Comparison of ENCODE assay signal across 8 mouse cellular contexts in the genomic region with DNA sequence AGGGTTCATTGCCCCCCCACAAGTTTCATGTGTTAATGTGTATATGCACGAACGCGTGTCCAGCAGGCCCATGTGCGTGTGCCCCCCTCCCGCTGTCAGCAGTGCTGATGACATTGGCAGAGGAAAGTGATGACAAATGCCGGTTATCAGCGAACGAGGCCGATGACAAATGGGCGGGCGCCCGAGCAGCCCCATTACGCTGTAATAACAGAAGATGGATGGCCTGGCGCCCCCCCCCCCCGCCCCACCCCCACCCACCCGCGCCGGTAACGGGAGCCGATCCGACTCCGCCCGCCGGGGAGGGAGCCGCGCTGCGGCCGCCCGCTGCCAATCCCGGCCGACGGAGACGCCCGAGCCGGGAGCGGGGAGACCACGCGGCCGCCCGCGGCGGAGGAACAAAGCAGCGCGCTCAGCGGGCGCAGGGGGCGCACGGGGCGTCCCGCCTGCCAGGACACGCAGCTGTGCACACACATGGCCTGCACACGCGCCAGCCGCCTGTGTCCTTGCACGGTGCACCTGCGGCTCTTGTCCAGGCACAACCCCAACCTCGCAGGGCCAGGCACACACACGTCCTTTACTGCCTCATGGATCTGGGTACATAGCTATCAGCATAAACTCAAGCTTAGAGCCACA. TPM values are rescaled to one million over a fixed set of nuclear protein-coding genes. Genes with fewer than 3 reads are reported as not detected.
DNase-seq lines count a peak whose midpoint lies in the region; ATAC-seq and TF ChIP-seq lines count a peak whose summit lies in the region.

No protein-coding gene starts in this region.

- WGBS in lung, embryonic 14.5 days = under 1% methylated on average over 56 of the region's 58 CpGs
- under 1% methylated on average over 56 of the region's 58 CpGs for WGBS in forebrain, embryonic 10.5 days
- WGBS in hindbrain, embryonic 15.5 days = under 1% methylated on average over 23 of the region's 58 CpGs
- under 1% methylated on average over 41 of the region's 58 CpGs for WGBS in liver, embryonic 11.5 days

- peaks cover 2% of the 10 kb centered on the region; the same call in 1 of the 2 replicates for H3K4me1 ChIP-seq in lung, embryonic 14.5 days (ENCODE audit: insufficient read depth)
- H3K4me1 ChIP-seq in forebrain, embryonic 10.5 days = peaks cover 33% of the 10 kb centered on the region
- H3K4me1 ChIP-seq in hindbrain, embryonic 15.5 days (replicated peaks) = peaks cover 37% of the 10 kb centered on the region
- peaks cover 10% of the 10 kb centered on the region for H3K4me1 ChIP-seq in liver, embryonic 11.5 days (replicated peaks; ENCODE audit: control insufficient read depth, insufficient read depth, low read length)

- TF ChIP-seq CTCF in lung, embryonic 14.5 days (IDR thresholded peaks at IDR 0.05; ENCODE audit: low read depth) = 0 out of 2 replicates have a peak, but pooled peaks have one; percentile 20

- H3K36me3 ChIP-seq in lung, embryonic 14.5 days (ENCODE audit: insufficient read depth) = no peaks in the 10 kb centered on the region
- no peaks in the 10 kb centered on the region for H3K36me3 ChIP-seq in forebrain, embryonic 10.5 days (replicated peaks)
- no peaks in the 10 kb centered on the region for H3K36me3 ChIP-seq in hindbrain, embryonic 15.5 days
- H3K36me3 ChIP-seq in liver, embryonic 11.5 days (ENCODE audit: control insufficient read depth, insufficient read depth, low read length) = no peaks in the 10 kb centered on the region

- ATAC-seq in lung, embryonic 14.5 days (ENCODE audit: insufficient read depth) = peak; percentile 42; the same call in 1 of the 2 replicates
- ATAC-seq in hindbrain, embryonic 15.5 days (ENCODE audit: low FRiP score, low read depth) = peak; percentile 43; the same call in 1 of the 2 replicates
- 0 out of 2 replicates have a peak, but pooled peaks have one; percentile 11 for ATAC-seq in liver, embryonic 11.5 days (replicated peaks; ENCODE audit: low FRiP score)
- no peak for ATAC-seq in monocyte, adult 5-6 weeks (replicated peaks; ENCODE audit: insufficient number of reproducible peaks, low FRiP score, low TSS enrichment, poor library complexity, severe bottlenecking)

- H3K4me2 ChIP-seq in lung, embryonic 14.5 days = peak overlapping the region; percentile 75
- H3K4me2 ChIP-seq in hindbrain, embryonic 15.5 days = peak overlapping the region; percentile 84
- peak overlapping the region; percentile 68 for H3K4me2 ChIP-seq in liver, embryonic 11.5 days

- peak overlapping the region; percentile 40 for H3K9ac ChIP-seq in lung, embryonic 14.5 days
- peak overlapping the region; percentile 50 for H3K9ac ChIP-seq in hindbrain, embryonic 15.5 days
- H3K9ac ChIP-seq in liver, embryonic 11.5 days (ENCODE audit: low read depth, low read length) = peak overlapping the region; percentile 49

- H3K27ac ChIP-seq in lung, embryonic 14.5 days (ENCODE audit: low read depth) = no peak overlapping the region
- H3K27ac ChIP-seq in forebrain, embryonic 10.5 days = peak overlapping the region; percentile 75
- H3K27ac ChIP-seq in hindbrain, embryonic 15.5 days (replicated peaks) = peak overlapping the region; percentile 81
- H3K27ac ChIP-seq in liver, embryonic 11.5 days (ENCODE audit: low read depth, low read length) = no peak overlapping the region

- H3K27me3 ChIP-seq in lung, embryonic 14.5 days (ENCODE audit: insufficient read depth, low read length) = peaks cover 52% of the 10 kb centered on the region
- peaks cover 95% of the 10 kb centered on the region for H3K27me3 ChIP-seq in forebrain, embryonic 10.5 days (ENCODE audit: poor library complexity, severe bottlenecking)
- H3K27me3 ChIP-seq in hindbrain, embryonic 15.5 days = peaks cover 24% of the 10 kb centered on the region
- peaks cover 41% of the 10 kb centered on the region for H3K27me3 ChIP-seq in liver, embryonic 11.5 days (replicated peaks; ENCODE audit: control insufficient read depth, insufficient read depth, low read length)

- H3K4me3 ChIP-seq in lung, embryonic 14.5 days (ENCODE audit: low read depth, low read length) = peak overlapping the region; percentile 41
- peak overlapping the region; percentile 57 for H3K4me3 ChIP-seq in forebrain, embryonic 10.5 days
- peak overlapping the region; percentile 41 for H3K4me3 ChIP-seq in hindbrain, embryonic 15.5 days
- H3K4me3 ChIP-seq in liver, embryonic 11.5 days (ENCODE audit: low read depth, low read length) = peak overlapping the region; percentile 48

- no peaks in the 10 kb centered on the region for H3K9me3 ChIP-seq in lung, embryonic 14.5 days (ENCODE audit: low read depth, low read length)
- H3K9me3 ChIP-seq in forebrain, embryonic 10.5 days = no peaks in the 10 kb centered on the region
- H3K9me3 ChIP-seq in hindbrain, embryonic 15.5 days = no peaks in the 10 kb centered on the region
- H3K9me3 ChIP-seq in liver, embryonic 11.5 days (ENCODE audit: control insufficient read depth, low read length) = no peaks in the 10 kb centered on the region

- DNase-seq in lung, embryonic 14.5 days = peak; percentile 77
- DNase-seq in lung, postnatal 25 days (ENCODE audit: low spot score) = no peak
- peak; percentile 78 for DNase-seq in adrenal gland, adult 2 months
- peak; percentile 65 for DNase-seq in forebrain, embryonic 10.5 days (ENCODE audit: extremely low spot score, low spot score)
- DNase-seq in liver, embryonic 11.5 days (ENCODE audit: low spot score) = peak; percentile 64
- peak; percentile 34 for DNase-seq in ovary, postnatal 14 days (ENCODE audit: low spot score)

RNA-seq across cellular contexts. Expression of a gene that starts 18.8 kb away (rescaled TPM):
- polyA plus RNA-seq in lung, embryonic 14.5 days (2014; fragmentation: Nextera tagmentation; extraction: Ambion mirVana) = 15.9 and 18.3 TPM in 2 replicates
- total RNA-seq in adrenal gland, adult 2 months (2021) = 10 to 100 TPM; 10.3 to 14.9 TPM
- polyA plus RNA-seq in adrenal gland, adult 2 months (2012; rRNA removed) = 11.3 and 11.9 TPM in 2 replicates
- 25.7 and 26.6 TPM in 2 replicates for polyA plus RNA-seq in forebrain, embryonic 10.5 days (2016; fragmentation: Nextera tagmentation; extraction: Ambion mirVana)
- 12.7 and 13.3 TPM in 2 replicates for polyA plus RNA-seq in hindbrain, embryonic 15.5 days (2015; fragmentation: Nextera tagmentation; extraction: Ambion mirVana)
- 15.2 TPM in 2 replicates for polyA plus RNA-seq in liver, embryonic 11.5 days (2014; fragmentation: Nextera tagmentation; extraction: Ambion mirVana)
- 4.7 to 6.3 TPM (median 5.7 TPM) in 3 replicates for total RNA-seq in monocyte, adult 5-6 weeks (2017)

RNA-seq across cellular contexts. Expression of a gene that starts 18.9 kb away (rescaled TPM):
- polyA plus RNA-seq in lung, embryonic 14.5 days (2014; fragmentation: Nextera tagmentation; extraction: Ambion mirVana) = 48.0 and 56.7 TPM in 2 replicates
- total RNA-seq in adrenal gland, adult 2 months (2021) = 10 to 100 TPM; 29.0 to 38.0 TPM
- 0.98 and 2.1 TPM in 2 replicates for polyA plus RNA-seq in adrenal gland, adult 2 months (2012; rRNA removed)
- polyA plus RNA-seq in forebrain, embryonic 10.5 days (2016; fragmentation: Nextera tagmentation; extraction: Ambion mirVana) = 52.1 and 53.5 TPM in 2 replicates
- polyA plus RNA-seq in hindbrain, embryonic 15.5 days (2015; fragmentation: Nextera tagmentation; extraction: Ambion mirVana) = 71.7 and 75.9 TPM in 2 replicates
- 34.7 and 36.8 TPM in 2 replicates for polyA plus RNA-seq in liver, embryonic 11.5 days (2014; fragmentation: Nextera tagmentation; extraction: Ambion mirVana)
- total RNA-seq in monocyte, adult 5-6 weeks (2017) = 16.6 to 18.7 TPM (median 16.9 TPM) in 3 replicates

Comparison
In these comparisons a context has a peak if more than half of its experiments do, and no peak if none do; other contexts are left out.
1. H3K27ac ChIP-seq: peak in forebrain, embryonic 10.5 days (single experiment) and hindbrain, embryonic 15.5 days (single experiment); none in lung, embryonic 14.5 days (single experiment) and liver, embryonic 11.5 days (single experiment).
2. RNA of a gene that starts 18.9 kb away (polyA plus RNA-seq): 71.7 to 75.9 TPM in hindbrain, embryonic 15.5 days, 52.1 to 53.5 TPM in forebrain, embryonic 10.5 days, 48.0 to 56.7 TPM in lung, embryonic 14.5 days and 34.7 to 36.8 TPM in liver, embryonic 11.5 days; 0.98 to 2.1 TPM in adrenal gland, adult 2 months; every median in the first group is over 10 times any median in the second.
3. Peak in every context shown above with its lines, with median percentiles within 50 percentile points of each other: H3K4me2 ChIP-seq, H3K4me3 ChIP-seq and H3K9ac ChIP-seq.